Mouse (Mus musculus) left cerebral cortex, postnatal 25 days (tissue): ENCODE data around the gene Hist1h3b. TPM values are rescaled to one million over a fixed set of nuclear protein-coding genes. Genes with fewer than 3 reads are reported as not detected.
"Not testable (repeated sequence)": the region's sequence is repeated elsewhere in the genome, so short reads cannot be mapped to it uniquely, and the experiment has no call there.

ENCODE experiments used
- DNase-seq, 2 experiments: peaks; one replicate each; pipeline ENCODE4 v3.0.0; 2022; ENCODE audit warnings: low spot score in 2 of 2, mixed read lengths in 1 of 2
- intact Hi-C: fragments of 180-260 bp; cut with DNase I; formaldehyde crosslinking; loops from one replicate; pipeline ENCODE4 v1.15.1; 2025
- total RNA-seq, 2 experiments: library from RNA; stranded (reverse); gene quantifications; 2 replicates each; pipeline ENCODE4 v1.2.3; 2021

Hist1h3b gene
- total RNA-seq: 10 to 100 TPM in 1 of 2 experiments, 1 to 10 TPM in 1; 9.3 to 14.5 TPM

DNA sequence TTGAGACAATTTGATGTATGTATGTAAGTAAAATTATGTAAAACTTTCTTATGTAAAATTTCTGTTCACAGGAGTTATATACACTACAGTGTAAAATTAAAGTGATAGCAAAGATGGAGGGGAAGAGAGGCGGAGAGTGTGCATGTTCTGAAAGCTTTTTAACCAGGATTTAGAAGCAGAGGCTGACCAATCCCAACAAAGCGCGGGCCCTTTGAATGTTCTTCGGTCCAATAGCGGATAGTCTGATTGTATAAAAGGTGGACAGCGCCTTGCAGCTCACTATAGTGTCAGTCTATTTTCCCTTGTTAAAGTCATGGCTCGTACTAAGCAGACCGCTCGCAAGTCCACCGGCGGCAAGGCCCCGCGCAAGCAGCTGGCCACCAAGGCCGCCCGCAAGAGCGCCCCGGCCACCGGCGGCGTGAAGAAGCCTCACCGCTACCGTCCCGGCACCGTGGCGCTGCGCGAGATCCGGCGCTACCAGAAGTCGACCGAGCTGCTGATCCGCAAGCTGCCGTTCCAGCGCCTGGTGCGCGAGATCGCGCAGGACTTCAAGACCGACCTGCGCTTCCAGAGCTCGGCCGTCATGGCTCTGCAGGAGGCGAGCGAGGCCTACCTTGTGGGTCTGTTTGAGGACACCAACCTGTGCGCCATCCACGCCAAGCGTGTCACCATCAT, at the start of gene Hist1h3b:
Gene Hist1h3b (plus strand): TSS at position 201 of the 675 bp plus-strand sequence.
- DNase-seq: peak; percentile 94 to 98
- intact Hi-C loops: loop anchor here (10.0 kb wide), 1 partner anchor 1967 kb away; the partner anchor contains the start of genes Hist1h1b, Hist1h2an, Hist1h2bp and Hist1h3i

DNA sequence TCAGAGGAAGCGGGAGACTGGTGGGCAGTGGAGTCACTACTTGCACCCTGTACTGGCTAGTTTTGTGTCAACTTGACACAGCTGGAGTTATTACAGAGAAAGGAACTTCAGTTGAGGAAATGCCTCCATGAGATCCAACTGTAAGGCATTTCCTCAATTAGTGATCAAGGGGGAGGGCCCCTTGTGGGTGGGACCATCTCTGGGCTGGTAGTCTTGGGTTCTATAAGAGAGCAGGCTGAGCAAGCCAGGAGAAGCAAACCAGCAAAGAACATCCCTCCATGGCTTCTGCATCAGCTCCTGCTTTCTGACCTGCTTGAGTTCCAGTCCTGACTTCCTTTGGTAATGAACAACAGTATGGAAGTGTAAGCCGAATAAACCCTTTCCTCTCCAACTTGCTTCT, 49.3 kb upstream of the Hist1h3b start:
- intact Hi-C loops: not testable (repeated sequence)

DNA sequence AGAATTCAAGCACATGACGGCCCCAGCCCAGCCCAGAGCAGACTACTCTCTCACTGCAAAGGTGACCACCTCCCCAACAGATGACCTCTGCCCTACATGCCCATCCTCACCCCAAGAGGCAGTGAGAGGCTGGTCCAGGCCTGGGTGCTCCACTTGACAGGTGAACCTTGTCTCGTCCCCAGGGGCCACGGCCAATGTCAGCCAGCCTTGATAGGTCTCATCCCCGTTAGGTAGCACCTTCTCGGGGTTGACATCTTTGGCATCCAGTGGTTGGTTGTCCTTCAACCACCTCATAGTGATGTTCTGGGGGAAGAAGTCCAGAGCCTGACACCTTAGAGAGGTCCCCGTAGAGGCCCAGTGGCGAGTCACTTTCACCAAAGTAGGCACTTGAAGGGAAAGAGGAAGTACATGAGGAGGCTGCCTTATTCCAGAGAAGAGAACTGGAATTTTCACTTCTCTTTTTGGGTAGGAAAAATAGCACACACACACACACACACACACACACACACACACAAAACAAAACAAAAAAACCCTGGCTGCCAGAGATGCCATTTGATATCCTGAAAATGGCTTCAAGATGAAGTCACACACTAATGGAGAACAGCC, 46.2 kb upstream of the Hist1h3b start:
- intact Hi-C loops: no loop called here
- DNase-seq: no peak

More for the DNA sequence above, 49.3 kb upstream of the Hist1h3b start:
- not testable (repeated sequence) for DNase-seq

DNA sequence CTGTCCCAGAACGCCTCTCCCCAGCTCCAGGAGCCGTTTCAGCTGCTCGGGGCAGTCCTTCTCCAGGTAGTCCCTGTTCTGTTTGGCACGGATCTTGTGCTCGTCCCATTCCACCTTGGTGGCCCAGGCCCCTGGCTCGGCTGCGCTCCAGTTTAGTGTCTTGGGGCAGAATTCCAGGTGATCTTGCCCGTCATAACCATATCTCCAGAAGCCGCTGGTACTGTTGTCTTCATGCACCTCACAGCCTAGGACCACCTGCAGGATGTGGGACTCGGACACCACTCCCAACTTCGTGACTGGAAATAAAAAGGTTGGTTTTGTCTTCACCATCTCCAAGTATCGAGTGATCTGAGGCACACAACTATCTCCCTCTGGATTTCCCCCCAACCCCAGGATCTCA, 45.3 kb upstream of the Hist1h3b start:
- intact Hi-C loops: no loop called here

DNA sequence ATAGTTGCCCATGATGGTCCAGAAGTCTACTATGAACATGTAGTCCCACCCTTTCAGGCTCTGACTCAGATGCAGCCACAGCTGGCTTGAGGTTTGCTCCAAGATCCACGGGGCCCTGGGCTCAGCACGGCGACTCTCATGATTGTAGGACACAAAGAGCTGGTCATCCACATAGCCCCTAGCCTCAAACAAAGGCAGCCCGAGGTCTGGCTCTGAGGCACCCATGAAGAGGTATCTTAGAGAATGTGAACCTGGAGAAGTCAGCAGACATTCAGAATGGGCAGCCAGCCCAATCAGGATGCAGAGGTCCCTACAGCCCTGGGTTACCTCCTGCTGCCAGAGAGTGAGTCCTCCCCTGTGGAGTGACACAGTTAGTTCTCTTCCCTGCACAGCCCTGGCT, 44.0 kb upstream of the Hist1h3b start:
- intact Hi-C loops: no loop called here
- no peak for DNase-seq

More for the DNA sequence above, 45.3 kb upstream of the Hist1h3b start:
- DNase-seq: no peak

DNA sequence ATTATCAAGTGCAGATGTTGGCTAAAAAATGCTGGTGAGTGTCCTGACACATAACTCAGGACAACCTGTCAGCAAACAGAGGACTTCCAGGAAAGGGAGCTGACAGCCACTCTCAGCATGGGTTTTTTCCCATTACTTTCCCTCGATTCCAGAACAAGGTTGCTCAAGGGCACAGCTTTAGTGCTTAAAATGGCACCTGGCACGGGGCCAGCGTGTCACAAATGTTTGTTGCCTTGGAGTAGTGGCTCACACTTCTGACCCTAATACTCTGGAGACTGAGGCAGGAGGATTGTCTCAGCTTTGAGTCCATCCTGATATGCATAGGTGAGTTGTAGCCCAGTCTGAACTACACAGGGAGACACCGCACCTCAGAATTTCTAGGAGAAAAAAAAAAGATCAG, 43.4 kb upstream of the Hist1h3b start:
- intact Hi-C loops: no loop called here
- no peak for DNase-seq

DNA sequence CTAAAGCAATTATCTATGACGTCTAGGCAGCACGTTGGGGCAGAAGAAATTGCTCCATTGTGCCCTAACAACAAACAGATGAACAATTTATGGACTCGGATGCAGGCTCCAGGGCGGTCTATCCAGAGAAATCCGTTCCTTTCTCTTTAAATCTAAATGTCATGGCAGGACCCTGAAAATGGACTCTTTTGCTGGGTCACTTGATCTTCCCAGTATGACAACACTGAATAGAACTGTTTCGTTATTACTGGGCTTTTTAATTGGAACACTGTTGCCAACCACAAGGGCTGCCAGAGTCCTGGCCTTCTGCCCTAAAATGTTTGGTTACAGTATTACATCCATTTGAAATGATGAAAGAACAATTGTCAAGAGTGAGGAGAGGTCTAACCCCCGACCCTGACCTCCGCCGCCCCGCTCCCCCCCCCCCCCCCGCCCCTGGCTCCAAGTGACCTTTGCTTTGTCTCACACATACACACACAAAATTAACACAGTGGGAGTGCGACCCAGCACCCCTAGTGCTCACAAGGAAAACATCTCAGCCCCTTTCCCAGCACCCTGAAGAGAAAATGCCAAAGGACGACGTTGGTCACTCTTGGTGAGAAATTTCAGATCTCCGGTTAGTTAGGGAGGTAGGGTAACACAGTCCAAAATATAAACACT, 42.2 kb upstream of the Hist1h3b start:
- intact Hi-C loops: no loop called here
- no peak for DNase-seq

DNA sequence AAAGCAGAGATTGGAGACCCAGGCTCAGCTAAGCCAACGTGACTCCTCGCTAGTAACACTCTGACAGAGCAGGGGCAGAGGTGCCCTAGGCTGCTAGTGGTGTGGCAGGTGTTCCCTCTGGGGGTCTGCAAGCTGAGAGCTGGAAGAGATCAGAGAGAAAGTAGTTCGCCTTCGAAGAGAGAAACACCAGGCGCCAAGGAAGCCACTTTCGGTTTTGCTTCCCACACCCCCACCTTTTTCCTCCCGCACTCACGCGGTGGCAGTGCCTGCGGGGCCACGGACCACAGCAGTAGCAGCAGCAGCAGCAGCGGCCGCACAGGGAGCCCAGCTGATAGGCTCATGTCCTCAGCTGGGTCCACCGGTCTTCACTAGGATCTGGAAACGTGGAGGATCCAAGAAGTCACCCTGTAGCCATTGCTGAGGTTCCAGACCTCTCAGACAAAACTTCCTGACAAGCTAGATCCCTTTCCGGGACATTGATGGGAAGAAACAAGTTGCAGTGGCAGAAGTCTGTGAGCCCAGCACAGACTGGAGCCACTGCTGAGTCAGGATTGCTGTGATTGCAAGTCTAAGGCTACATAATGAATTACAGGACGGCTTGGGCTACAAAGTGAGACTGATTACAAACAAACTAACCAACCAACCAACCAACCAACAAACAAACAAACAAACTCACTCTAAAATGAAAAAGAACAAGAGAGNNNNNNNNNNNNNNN, 41.5 kb upstream of the Hist1h3b start, which contains the start of gene Hfe:
Gene Hfe (minus strand): TSS at position 481 of the 716 bp plus-strand sequence.
- intact Hi-C loops: no loop called here
- peak; percentile 8 to 43 for DNase-seq

DNA sequence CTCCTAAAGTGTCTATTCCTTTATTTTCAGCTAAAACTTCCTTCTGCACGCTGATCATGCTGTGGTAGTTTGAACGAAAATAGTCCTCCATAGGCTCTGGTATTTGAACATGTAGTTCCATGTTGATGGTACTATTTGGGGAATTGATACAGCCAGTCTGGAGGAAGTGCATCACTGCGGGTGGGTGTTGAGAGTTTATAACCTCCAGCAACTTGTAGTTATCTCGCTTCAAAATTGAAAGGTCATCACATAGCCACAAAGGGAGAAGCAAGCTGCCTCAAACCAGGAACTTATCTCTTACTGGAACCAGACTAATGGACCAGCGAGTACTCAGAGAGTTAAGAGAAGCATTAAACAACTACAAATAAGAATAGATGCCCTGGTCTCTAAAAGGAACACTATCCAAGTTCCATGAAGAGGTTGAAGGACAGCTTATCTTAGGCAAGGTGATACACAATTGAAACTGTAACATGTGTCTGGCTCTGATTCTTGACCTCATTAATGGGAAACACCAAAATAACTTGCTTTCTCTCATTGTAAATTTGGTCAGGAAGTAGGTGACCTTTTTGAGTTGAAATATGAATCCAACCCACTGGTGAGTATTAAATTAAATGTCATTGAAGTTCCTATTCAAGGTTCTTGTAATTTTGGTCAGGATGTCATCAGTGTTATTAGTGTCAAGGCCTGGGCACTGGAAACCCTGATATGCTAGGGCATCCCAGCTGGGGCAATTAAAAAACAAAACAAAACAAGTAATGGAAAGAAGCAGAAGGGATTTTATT, 35.6 kb upstream of the Hist1h3b start:
- intact Hi-C loops: no loop called here
- DNase-seq: no peak

DNA sequence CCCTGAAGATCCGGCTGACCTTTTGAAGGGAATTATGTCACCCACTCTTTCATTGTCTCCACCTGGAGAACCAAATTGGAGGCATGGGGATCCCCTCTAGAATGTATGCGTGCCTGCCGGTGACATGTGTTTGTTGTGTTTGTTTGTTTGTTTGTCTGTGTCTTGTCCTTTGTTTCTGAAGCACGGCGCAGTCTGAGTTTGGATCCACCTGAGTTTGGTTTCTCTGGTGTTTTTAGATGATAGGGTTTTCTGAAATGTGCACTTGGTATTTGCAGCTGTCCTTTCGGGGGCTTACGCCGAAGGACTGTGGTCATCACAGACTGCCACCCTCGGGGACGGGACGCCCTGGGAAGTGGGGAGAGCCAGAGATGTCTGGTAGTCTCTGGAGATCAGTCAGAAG, 34.9 kb upstream of the Hist1h3b start:
- intact Hi-C loops: no loop called here
- no peak for DNase-seq

DNA sequence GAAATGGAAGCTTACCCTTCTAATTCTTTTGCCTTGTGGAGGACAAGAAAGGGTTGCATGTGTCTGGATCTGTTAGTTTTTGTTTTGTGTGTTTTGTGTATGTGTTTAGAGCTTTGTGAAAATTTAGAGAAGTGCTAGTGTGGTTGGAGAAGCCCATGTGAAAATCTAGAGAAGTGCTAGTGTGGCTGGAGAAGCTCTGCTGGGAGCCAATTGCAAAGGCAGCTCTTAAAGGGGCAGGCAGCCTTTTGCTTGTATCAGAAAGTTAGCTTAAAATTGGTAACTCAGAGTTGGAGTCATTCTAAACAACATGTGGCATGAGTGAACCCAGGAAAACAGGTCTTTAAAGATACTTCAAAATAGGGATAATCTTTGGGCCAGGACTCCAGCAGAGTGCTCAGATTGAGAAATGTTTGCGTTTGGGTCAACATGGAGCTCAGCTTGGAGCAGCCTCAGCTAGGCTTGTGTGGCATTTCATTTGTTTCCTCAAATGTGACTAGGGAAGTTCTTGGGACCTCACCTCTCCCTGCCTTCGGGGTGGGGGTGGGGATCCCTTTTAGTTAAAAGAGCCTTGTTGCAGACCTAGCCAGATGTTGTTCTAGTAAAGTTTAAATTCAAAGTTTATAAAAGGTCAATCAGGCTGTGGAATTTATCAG, 34.3 kb upstream of the Hist1h3b start:
- intact Hi-C loops, DNase-seq: not testable (repeated sequence)

DNA sequence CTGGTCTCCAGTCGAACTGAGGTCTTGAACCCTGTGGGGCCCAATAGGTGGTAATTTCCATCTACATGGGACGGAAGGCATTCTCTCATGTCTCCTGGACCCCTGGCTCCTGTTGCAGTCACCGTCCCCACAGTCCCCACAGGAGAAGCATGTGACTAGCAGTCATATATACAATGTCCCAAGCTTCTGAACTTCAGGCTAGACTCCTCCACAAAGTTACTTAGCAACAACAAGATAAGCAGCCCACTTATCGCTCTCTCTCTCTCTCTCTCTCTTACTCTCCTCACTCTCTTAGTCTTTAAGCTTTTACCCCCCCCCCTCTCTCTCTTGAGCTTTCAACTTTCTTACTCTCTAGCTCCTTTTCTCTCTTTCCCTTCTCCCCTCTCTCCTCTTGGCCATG, 27.8 kb upstream of the Hist1h3b start:
- intact Hi-C loops: no loop called here
- no peak for DNase-seq

DNA sequence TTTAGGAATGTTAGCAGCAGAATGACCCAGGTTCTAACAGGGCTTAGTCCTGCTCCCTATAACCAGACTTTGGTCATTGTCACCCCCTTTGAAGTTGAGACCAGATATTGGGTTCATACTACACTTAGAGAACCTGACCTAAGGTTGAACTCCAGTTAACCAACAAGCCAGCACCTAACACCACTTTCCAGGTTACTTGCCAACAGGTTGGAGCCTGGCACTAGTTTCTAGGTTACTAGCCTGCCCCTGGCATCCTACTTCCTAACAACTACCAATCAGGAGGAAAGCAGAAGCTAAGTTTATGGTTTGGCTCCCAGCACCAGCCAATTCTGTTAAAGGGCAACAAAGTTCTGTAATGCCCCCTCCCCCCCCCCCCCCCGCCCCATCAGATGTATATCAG, 26.9 kb upstream of the Hist1h3b start:
- intact Hi-C loops: no loop called here

DNA sequence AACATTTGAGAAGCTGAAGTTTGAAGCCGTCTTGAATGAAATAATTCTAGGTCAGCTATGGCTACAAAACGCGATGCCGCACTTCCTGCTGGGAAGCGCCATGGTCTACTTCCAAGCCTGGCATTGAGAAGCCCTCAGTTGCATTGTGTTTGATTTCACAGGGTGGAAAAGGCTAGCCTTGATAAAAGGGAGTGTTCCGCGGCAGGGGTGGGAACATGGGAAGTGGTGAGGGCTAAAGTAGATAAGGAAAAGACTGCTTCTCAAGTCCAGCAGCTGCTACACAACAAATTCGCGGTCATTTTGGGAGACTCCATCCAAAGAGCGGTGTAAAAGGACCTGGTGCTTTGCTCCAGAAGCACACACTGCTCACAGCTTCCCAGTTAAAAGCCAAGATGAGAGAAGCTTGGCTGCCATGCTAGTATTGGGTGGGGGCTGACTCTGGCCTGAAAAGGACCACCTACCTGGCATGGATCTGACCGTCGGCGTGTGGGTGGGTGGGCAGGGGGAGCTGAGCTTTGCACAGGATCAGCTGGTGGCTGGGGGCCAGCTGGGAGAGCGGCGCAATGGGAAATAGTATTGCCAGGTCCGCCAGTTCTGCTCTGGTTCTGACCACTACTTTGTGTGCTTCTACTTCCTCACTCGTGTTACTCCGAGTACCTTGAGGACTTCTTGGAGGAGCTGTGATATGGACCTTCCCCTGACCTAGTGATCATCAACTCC, 23.4 kb upstream of the Hist1h3b start:
- intact Hi-C loops: no loop called here
- no peak for DNase-seq

More for the DNA sequence above, 26.9 kb upstream of the Hist1h3b start:
- DNase-seq: no peak

DNA sequence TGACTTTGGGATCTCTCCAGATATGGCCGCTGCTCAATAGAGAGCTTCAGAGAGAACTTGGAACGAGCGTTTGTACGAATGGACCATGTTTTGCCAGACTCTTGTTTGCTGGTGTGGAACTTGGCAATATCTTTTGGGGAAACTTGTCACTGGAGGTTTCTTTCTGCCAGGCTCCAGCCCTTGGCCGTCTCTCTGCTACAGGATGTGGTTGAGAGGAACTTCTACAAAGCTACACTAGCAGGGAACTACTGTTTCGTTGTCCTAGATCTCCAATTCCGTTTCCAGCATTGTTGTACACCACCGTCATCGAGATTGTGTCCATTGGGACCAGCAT, 22.9 kb upstream of the Hist1h3b start:
- no peak for DNase-seq
- intact Hi-C loops: no loop called here

DNA sequence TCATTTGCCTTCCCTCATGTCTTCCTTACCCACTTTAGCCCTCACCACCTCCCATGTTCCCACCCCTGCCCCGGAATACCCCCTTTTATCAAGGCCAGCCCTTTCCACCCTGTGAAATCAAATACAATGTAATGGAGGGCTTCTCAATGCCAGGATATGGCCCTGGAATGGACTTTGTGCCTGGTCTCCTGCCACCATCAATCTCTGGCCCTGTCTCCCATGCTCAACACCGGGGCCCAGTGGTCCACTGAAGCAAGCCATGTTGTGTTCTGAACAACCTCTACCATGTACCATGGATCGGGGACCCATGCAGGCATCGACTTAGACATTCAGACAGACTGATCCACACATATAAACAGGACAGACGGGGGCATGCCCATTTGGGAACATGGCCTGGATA, 22.4 kb upstream of the Hist1h3b start:
- no peak for DNase-seq
- intact Hi-C loops: no loop called here

DNA sequence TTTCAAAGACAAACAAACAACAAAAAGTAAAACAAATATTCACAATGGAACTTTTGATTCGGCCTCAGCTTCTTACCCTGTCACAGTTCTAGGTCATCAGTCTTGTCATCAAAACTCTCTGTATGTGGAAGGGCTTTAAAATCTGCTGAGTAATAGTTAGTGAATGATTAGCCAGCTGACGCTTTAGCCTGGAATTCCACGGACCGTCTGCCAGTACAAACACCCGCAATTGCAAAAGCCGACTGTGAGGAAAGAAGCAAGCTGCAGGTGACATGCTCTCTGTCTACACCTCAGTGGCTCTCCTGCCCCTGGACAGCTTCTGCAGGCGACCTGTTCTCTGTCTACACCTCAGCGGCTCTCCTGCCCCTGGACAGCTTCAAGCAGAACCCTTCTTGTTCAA, 21.6 kb upstream of the Hist1h3b start:
- intact Hi-C loops: no loop called here

DNA sequence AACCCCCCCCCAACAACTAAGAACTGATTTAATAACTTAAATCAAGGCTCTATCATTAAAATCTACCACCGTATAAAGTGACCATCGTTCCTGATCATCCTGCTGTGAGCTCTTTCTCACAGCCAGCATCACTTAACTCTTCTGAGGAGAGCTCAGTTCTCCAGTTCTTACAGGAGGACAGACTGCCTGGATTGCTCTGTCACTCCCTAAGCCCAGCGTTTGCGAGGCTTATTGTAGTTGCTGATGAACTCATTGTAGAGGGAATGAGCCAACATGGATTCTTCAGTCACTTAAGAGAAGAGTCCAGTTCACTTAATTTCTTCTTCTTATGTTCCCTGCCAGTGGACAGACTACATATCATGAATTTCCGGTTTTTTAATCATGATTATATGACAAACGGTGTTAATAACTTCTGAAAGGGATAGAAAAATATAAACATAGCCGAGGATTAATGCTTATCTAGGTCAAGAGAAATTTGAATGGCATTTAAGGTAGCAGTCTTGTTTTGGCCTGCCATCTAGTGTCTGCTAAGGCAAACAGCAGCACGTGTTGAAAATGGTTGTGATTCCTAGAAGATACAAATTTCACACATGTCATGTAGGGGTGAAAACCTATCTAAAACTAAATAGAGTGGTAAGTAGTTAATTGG, 19.8 kb upstream of the Hist1h3b start:
- peak; percentile 44 to 51 for DNase-seq
- intact Hi-C loops: loop anchor here (1.0 kb wide), 1 partner anchor 31 kb away; no protein-coding TSS in a partner anchor

More for the DNA sequence above, 21.6 kb upstream of the Hist1h3b start:
- DNase-seq: no peak
